In the genomic region with DNA sequence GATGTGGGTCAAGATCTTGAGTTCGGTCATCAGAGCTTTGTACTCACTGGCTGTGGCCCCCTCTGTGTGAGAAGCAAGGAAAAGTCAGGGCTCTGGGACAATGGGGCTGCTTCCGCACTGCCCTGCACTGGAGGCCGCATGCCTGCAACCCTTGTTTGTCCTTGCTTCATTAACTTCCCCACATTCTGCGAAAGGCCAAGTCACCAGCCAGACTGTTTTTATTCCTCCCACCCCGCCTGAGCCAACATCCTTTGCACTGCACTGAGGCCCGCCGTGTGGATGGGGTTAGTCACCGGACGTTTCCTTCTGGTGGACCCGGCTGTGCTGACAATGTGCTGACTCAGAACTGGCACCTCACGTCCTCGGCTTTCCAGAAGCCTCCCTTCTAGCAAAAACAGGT, we compare ENCODE assay signal across 8 mouse cellular contexts.
DNase-seq lines count a peak whose midpoint lies in the region; ATAC-seq and TF ChIP-seq lines count a peak whose summit lies in the region.
"Had no signal": no experiment of that assay in that cellular context is flagged by ENCODE, and none has a peak within 500 bp of the region (broad histone marks: within the 10 kb centered on the region; RNA-seq: fewer than 3 reads in every experiment).

No protein-coding gene starts in this region.

- no peaks in the 10 kb centered on the region for H3K4me1 ChIP-seq in lung, embryonic 14.5 days (ENCODE audit: insufficient read depth)
- H3K4me1 ChIP-seq in intestine, embryonic 16.5 days (ENCODE audit: control insufficient read depth, insufficient read depth, low read length): no peaks in the 10 kb centered on the region

- H3K4me3 ChIP-seq in lung, embryonic 14.5 days (ENCODE audit: low read depth, low read length): no peak overlapping the region
- no peak overlapping the region for H3K4me3 ChIP-seq in intestine, embryonic 16.5 days (ENCODE audit: low read length)

- DNase-seq in lung, embryonic 14.5 days: peak; percentile 50
- no peak for DNase-seq in lung, postnatal 25 days (ENCODE audit: low spot score)
- DNase-seq in embryo, embryonic 10 days (ENCODE audit: low spot score): peak; percentile 50
- peak; percentile 42 to 60 for DNase-seq in lung, postnatal 4 days
- no peak for DNase-seq in left cerebral cortex, postnatal 4 days
- no peak for DNase-seq in thymus, postnatal 36 days

- no peaks in the 10 kb centered on the region for H3K27me3 ChIP-seq in lung, embryonic 14.5 days (ENCODE audit: insufficient read depth, low read length)
- H3K27me3 ChIP-seq in intestine, embryonic 16.5 days (replicated peaks; ENCODE audit: control insufficient read depth, insufficient read depth, low read length): no peaks in the 10 kb centered on the region

- intact Hi-C loops in left cerebral cortex, postnatal 4 days (cut with DNase I): loop anchor here (10.0 kb wide), 1 partner anchor 255 kb away; no protein-coding TSS in a partner anchor

- WGBS in lung, embryonic 14.5 days: 42% methylated on average over 12 of the region's 12 CpGs
- 52% methylated on average over 12 of the region's 12 CpGs for WGBS in intestine, embryonic 16.5 days

- H3K27ac ChIP-seq in lung, embryonic 14.5 days (ENCODE audit: low read depth): peak overlapping the region; percentile 48; the same call in 1 of the 2 replicates
- H3K27ac ChIP-seq in intestine, embryonic 16.5 days (ENCODE audit: low read length): 0 out of 2 replicates have a peak overlapping the region, but pooled peaks have one; percentile 24
- H3K27ac ChIP-seq: macrophage had no signal

- ATAC-seq in lung, embryonic 14.5 days (ENCODE audit: insufficient read depth): peak; percentile 81
- peak; percentile 71 for ATAC-seq in intestine, embryonic 16.5 days

- H3K9ac ChIP-seq in lung, embryonic 14.5 days: no peak overlapping the region
- H3K9ac ChIP-seq in intestine, embryonic 16.5 days (ENCODE audit: low read depth, low read length): no peak overlapping the region

- H3K36me3 ChIP-seq in lung, embryonic 14.5 days (ENCODE audit: insufficient read depth): 0 out of 2 replicates have a peak, but pooled peaks cover 3% of the 10 kb centered on the region
- H3K36me3 ChIP-seq in intestine, embryonic 16.5 days (ENCODE audit: control insufficient read depth, insufficient read depth, low read length): no peaks in the 10 kb centered on the region

- no peak for TF ChIP-seq CTCF in lung, embryonic 14.5 days (IDR thresholded peaks at IDR 0.05; ENCODE audit: low read depth)

- H3K9me3 ChIP-seq in lung, embryonic 14.5 days (ENCODE audit: low read depth, low read length): no peaks in the 10 kb centered on the region
- no peaks in the 10 kb centered on the region for H3K9me3 ChIP-seq in intestine, embryonic 16.5 days (ENCODE audit: control insufficient read depth, low read length)

- no peak overlapping the region for H3K4me2 ChIP-seq in lung, embryonic 14.5 days
- H3K4me2 ChIP-seq in intestine, embryonic 16.5 days (ENCODE audit: low read depth, low read length): no peak overlapping the region

Comparison
In these comparisons a context has a peak if more than half of its experiments do, and no peak if none do; other contexts are left out.
1. DNase-seq: peak in lung, embryonic 14.5 days (single experiment), embryo, embryonic 10 days (single experiment) and lung, postnatal 4 days (2 of 2); none in lung, postnatal 25 days (single experiment), left cerebral cortex, postnatal 4 days (single experiment) and thymus, postnatal 36 days (0 of 2).